Mouse (Mus musculus) testis, adult 10 weeks (tissue): ENCODE data around the gene Paqr8. TPM values are rescaled to one million over a fixed set of nuclear protein-coding genes. Genes with fewer than 3 reads are reported as not detected.

Experiments
- polyA plus RNA-seq: library from polyadenylated mRNA; stranded (reverse); fragments of 350-450 nt; fragmentation: Illumina TruSeq; extraction: RNeasy Lipid Tissue Mini Kit (QIAGEN cat#74804); gene quantifications from one replicate; pipeline ENCODE4 v1.2.3, GENCODE M21; 2014; ENCODE audit warnings: low read depth, low replicate concordance

Gene Paqr8
- polyA plus RNA-seq = 22.2 TPM

GRCm38 (mm10) chr1:20890404-20890921 is at the start of gene Paqr8:
TSS of gene Paqr8 (plus strand) at chr1:20890606.

DNA sequence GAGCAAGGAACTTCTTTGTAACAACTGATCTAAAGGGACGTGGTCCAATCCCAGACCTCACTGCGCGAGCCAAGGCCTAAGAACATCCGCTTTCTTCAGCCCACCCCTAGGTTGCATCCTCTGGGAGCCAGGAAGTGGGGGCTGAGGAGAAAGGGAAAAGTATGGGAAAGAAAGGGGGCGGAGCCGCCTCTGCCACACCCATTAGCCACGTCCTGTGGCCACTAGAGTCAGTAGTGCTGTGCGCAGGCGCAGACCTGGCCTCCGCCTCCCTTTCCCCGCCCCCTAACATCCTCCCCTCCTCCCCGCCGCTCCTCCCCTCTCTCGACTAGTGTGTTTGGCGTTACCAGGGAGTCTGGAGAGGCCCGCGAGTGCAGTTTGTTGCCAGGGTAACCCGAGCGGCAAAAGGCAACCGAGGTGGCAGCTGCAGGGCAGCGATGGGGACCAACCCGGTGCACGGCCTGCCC is 60.9 kb downstream of the Paqr8 start, which contains the start of gene Efhc1:
Gene Efhc1, plus strand, starts transcription at position 327 of the 464 bp plus-strand sequence.

Other genes with a start within 250 kb of the Paqr8 start
- not detected for gene Il17a, start 159.7 kb upstream of the Paqr8 start, polyA plus RNA-seq
- gene Il17f, start 100.0 kb upstream of the Paqr8 start, polyA plus RNA-seq = not detected
- 5.4 TPM for gene Mcm3, start 70.3 kb upstream of the Paqr8 start, polyA plus RNA-seq
- 390 TPM for gene Efhc1, start 61.0 kb downstream of the Paqr8 start, polyA plus RNA-seq
- gene Tram2, start 188.6 kb downstream of the Paqr8 start, polyA plus RNA-seq = 10.8 TPM